Comparison of ENCODE assay signal across 9 mouse cellular contexts in genomic region chr3:32059888-32060656, GRCm38 (mm10).
DNase-seq lines count a peak whose midpoint lies in the region; ATAC-seq lines count a peak whose summit lies in the region.
"Had no signal": no experiment of that assay in that cellular context is flagged by ENCODE, and none has a peak within 500 bp of the region (broad histone marks: within the 10 kb centered on the region; RNA-seq: fewer than 3 reads in every experiment).

No protein-coding gene starts in this region.

- no peaks in the 10 kb centered on the region for H3K27me3 ChIP-seq in hindbrain, embryonic 16.5 days (replicated peaks; ENCODE audit: control insufficient read depth, insufficient read depth, low read length)
- no peaks in the 10 kb centered on the region for H3K27me3 ChIP-seq in midbrain, embryonic 14.5 days (ENCODE audit: control insufficient read depth, insufficient read depth, low read length)
- no peaks in the 10 kb centered on the region for H3K27me3 ChIP-seq in heart, embryonic 12.5 days (replicated peaks)

- no peak overlapping the region for H3K9ac ChIP-seq in hindbrain, embryonic 16.5 days (ENCODE audit: low read depth, low read length)
- H3K9ac ChIP-seq in midbrain, embryonic 14.5 days (replicated peaks; ENCODE audit: low read length), result no peak overlapping the region
- no peak overlapping the region for H3K9ac ChIP-seq in heart, embryonic 12.5 days

- peak; percentile 29 to 30 for DNase-seq in left cerebral cortex, adult 9 months (ENCODE audit: low spot score in 2 of 2)
- no peak for DNase-seq in left cerebral cortex, adult 18-20 months (ENCODE audit: low spot score in 2 of 2)
- DNase-seq in embryo, embryonic 11 days, result peak; percentile 48
- peak; percentile 83 for DNase-seq in midbrain, embryonic 14.5 days
- no peak for DNase-seq in kidney, postnatal 4 days
- DNase-seq: adrenal gland, adult 8-10 months; gastrocnemius, postnatal 14 days had no signal

- H3K27ac ChIP-seq in hindbrain, embryonic 16.5 days (ENCODE audit: low read depth, low read length), result no peak overlapping the region
- no peak overlapping the region; the same call in 1 of the 2 replicates for H3K27ac ChIP-seq in midbrain, embryonic 14.5 days (replicated peaks; ENCODE audit: low read depth, low read length)
- no peak overlapping the region for H3K27ac ChIP-seq in heart, embryonic 12.5 days (ENCODE audit: poor library complexity, severe bottlenecking)

- no peaks in the 10 kb centered on the region for H3K9me3 ChIP-seq in hindbrain, embryonic 16.5 days (ENCODE audit: control insufficient read depth, low read length)
- no peaks in the 10 kb centered on the region for H3K9me3 ChIP-seq in midbrain, embryonic 14.5 days (ENCODE audit: control insufficient read depth, low read length)
- H3K9me3 ChIP-seq in heart, embryonic 12.5 days (replicated peaks), result no peaks in the 10 kb centered on the region

- no peaks in the 10 kb centered on the region for H3K36me3 ChIP-seq in hindbrain, embryonic 16.5 days (ENCODE audit: control insufficient read depth, insufficient read depth, low read length)
- no peaks in the 10 kb centered on the region for H3K36me3 ChIP-seq in midbrain, embryonic 14.5 days (ENCODE audit: control insufficient read depth, insufficient read depth, low read length)
- no peaks in the 10 kb centered on the region for H3K36me3 ChIP-seq in heart, embryonic 12.5 days

- no peak overlapping the region for H3K4me3 ChIP-seq in hindbrain, embryonic 16.5 days (ENCODE audit: low read length)
- no peak overlapping the region for H3K4me3 ChIP-seq in midbrain, embryonic 14.5 days (replicated peaks; ENCODE audit: low read depth, low read length)
- H3K4me3 ChIP-seq in heart, embryonic 12.5 days, result no peak overlapping the region

- peak; percentile 86 for ATAC-seq in hindbrain, embryonic 16.5 days
- ATAC-seq in midbrain, embryonic 14.5 days (ENCODE audit: low FRiP score, low TSS enrichment), result peak; percentile 49; the same call in 1 of the 2 replicates
- no peak for ATAC-seq in heart, embryonic 12.5 days (ENCODE audit: insufficient number of reproducible peaks, low FRiP score)

- H3K4me2 ChIP-seq in hindbrain, embryonic 16.5 days (ENCODE audit: low read length), result no peak overlapping the region
- 0 out of 2 replicates have a peak overlapping the region, but pooled peaks have one; percentile 4 for H3K4me2 ChIP-seq in midbrain, embryonic 14.5 days (ENCODE audit: low read length)
- H3K4me2 ChIP-seq in heart, embryonic 12.5 days, result no peak overlapping the region

- WGBS in hindbrain, embryonic 16.5 days, result 51% methylated on average over 10 of the region's 10 CpGs
- WGBS in midbrain, embryonic 14.5 days, result 34% methylated on average over 10 of the region's 10 CpGs
- 60% methylated on average over 10 of the region's 10 CpGs for WGBS in heart, embryonic 12.5 days

- H3K4me1 ChIP-seq in hindbrain, embryonic 16.5 days (ENCODE audit: control insufficient read depth, insufficient read depth, low read depth, low read length), result peaks cover 10% of the 10 kb centered on the region
- peaks cover 12% of the 10 kb centered on the region for H3K4me1 ChIP-seq in midbrain, embryonic 14.5 days (ENCODE audit: control insufficient read depth, insufficient read depth, low read length)
- H3K4me1 ChIP-seq in heart, embryonic 12.5 days (replicated peaks), result no peaks in the 10 kb centered on the region

Comparison
In these comparisons a context has a peak if more than half of its experiments do, and no peak if none do; other contexts are left out.
1. DNase-seq: peak in left cerebral cortex, adult 9 months (2 of 2), embryo, embryonic 11 days (single experiment) and midbrain, embryonic 14.5 days (single experiment); none in left cerebral cortex, adult 18-20 months (0 of 2) and kidney, postnatal 4 days (0 of 2).